ENCODE assay signal across 19 mouse cellular contexts in genomic region chr17:71227128-71227895, GRCm38 (mm10).
"Had no signal": no experiment of that assay in that cellular context is flagged by ENCODE, and none has a peak within 500 bp of the region (broad histone marks: within the 10 kb centered on the region; RNA-seq: fewer than 3 reads in every experiment).

No protein-coding gene starts in this region.

- H3K4me3 ChIP-seq: intestine, embryonic 15.5 days; kidney, embryonic 15.5 days; limb, embryonic 10.5 days; limb, embryonic 13.5 days; liver, embryonic 13.5 days; myocyte; neural tube, embryonic 13.5 days had no signal

- H3K4me1 ChIP-seq: intestine, embryonic 15.5 days had no signal

- ATAC-seq: intestine, embryonic 15.5 days; lung, postnatal 0 days had no signal

- H3K36me3 ChIP-seq: intestine, embryonic 15.5 days had no signal

- H3K9me3 ChIP-seq: intestine, embryonic 15.5 days; kidney, embryonic 15.5 days; limb, embryonic 10.5 days; limb, embryonic 13.5 days; liver, embryonic 13.5 days; neural tube, embryonic 13.5 days had no signal

- H3K27ac ChIP-seq: intestine, embryonic 15.5 days; kidney, embryonic 15.5 days; limb, embryonic 10.5 days; limb, embryonic 13.5 days; liver, embryonic 13.5 days; macrophage; neural tube, embryonic 13.5 days had no signal

- DNase-seq: kidney, adult 11 months; kidney, adult 8-10 months; kidney, postnatal 14 days; kidney, postnatal 4 days; layer of hippocampus, adult 9-11 months; layer of hippocampus, postnatal 36 days; liver, embryonic 13.5 days; lung, embryonic 14.5 days; midbrain, embryonic 14.5 days; thymus, adult 18-20 months; thymus, postnatal 36 days had no signal

- H3K27me3 ChIP-seq: intestine, embryonic 15.5 days; kidney, embryonic 15.5 days; limb, embryonic 13.5 days; liver, embryonic 13.5 days; neural tube, embryonic 13.5 days had no signal

- H3K9ac ChIP-seq: intestine, embryonic 15.5 days; kidney, embryonic 15.5 days; limb, embryonic 13.5 days; liver, embryonic 13.5 days; lung, embryonic 14.5 days; neural tube, embryonic 13.5 days had no signal

- H3K4me2 ChIP-seq: intestine, embryonic 15.5 days; kidney, embryonic 15.5 days; limb, embryonic 13.5 days; liver, embryonic 13.5 days; lung, embryonic 14.5 days; neural tube, embryonic 13.5 days had no signal
